Mouse (Mus musculus) fibroblast of lung, adult 2 months (primary cell): ENCODE measurements around the gene Kmt2e.

ENCODE experiments used
- DNase-seq: peaks from one replicate; pipeline ENCODE4 v3.0.0-alpha.2; 2011; ENCODE audit warnings: low read depth

The Kmt2e gene

GRCm38 (mm10) chr5:23410718-23411101 is 23.5 kb upstream of the Kmt2e start:
- DNase-seq = no peak

- DNase-seq = no peak
Observed at GRCm38 (mm10) chr5:23411640-23412039, 22.6 kb upstream of the Kmt2e start.

GRCm38 (mm10) chr5:23412247-23412948 is 21.8 kb upstream of the Kmt2e start:
- DNase-seq = no peak

- DNase-seq = no peak
Observed at GRCm38 (mm10) chr5:23413058-23413457, 21.2 kb upstream of the Kmt2e start.

- DNase-seq = peak; percentile 96
Observed at GRCm38 (mm10) chr5:23413575-23414470, 20.4 kb upstream of the Kmt2e start.

- no peak for DNase-seq
Observed at GRCm38 (mm10) chr5:23414490-23415126, 19.6 kb upstream of the Kmt2e start.

- DNase-seq = no peak
Observed at GRCm38 (mm10) chr5:23415571-23416285, 18.5 kb upstream of the Kmt2e start.

GRCm38 (mm10) chr5:23416286-23416643 is 18.0 kb upstream of the Kmt2e start:
- no peak for DNase-seq

GRCm38 (mm10) chr5:23417716-23418115 is 16.5 kb upstream of the Kmt2e start:
- no peak for DNase-seq

- peak; percentile 76 for DNase-seq
Observed at GRCm38 (mm10) chr5:23418147-23418781, 16.0 kb upstream of the Kmt2e start.

GRCm38 (mm10) chr5:23418797-23419595 is 15.2 kb upstream of the Kmt2e start:
- no peak for DNase-seq

- DNase-seq = no peak
Observed at GRCm38 (mm10) chr5:23419616-23420170, 14.5 kb upstream of the Kmt2e start.

- no peak for DNase-seq
Observed at GRCm38 (mm10) chr5:23420410-23420809, 13.8 kb upstream of the Kmt2e start.

- no peak for DNase-seq
Observed at GRCm38 (mm10) chr5:23421440-23421839, 12.8 kb upstream of the Kmt2e start.

GRCm38 (mm10) chr5:23423036-23423435 is 11.2 kb upstream of the Kmt2e start:
- DNase-seq = no peak

GRCm38 (mm10) chr5:23427501-23427900 is 6.7 kb upstream of the Kmt2e start:
- DNase-seq = no peak

GRCm38 (mm10) chr5:23431070-23431864 is 3.0 kb upstream of the Kmt2e start:
- DNase-seq = no peak

- DNase-seq = no peak
Observed at GRCm38 (mm10) chr5:23431948-23432707, 2.1 kb upstream of the Kmt2e start.
